Mouse (Mus musculus): ENCODE measurements around the gene Necab3.

GRCm38 (mm10) chr2:154580586-154580985 lies 21.9 kb upstream of the Necab3 start:
- no peak for TF ChIP-seq ZNF384 (IDR thresholded peaks at IDR 0.05; ENCODE audit: low read depth, low read length)
- no peak for TF ChIP-seq ZC3H11A (IDR thresholded peaks at IDR 0.05; ENCODE audit: borderline replicate concordance, low read depth, low read length)
- no peak for TF ChIP-seq MAFK (IDR thresholded peaks at IDR 0.05; ENCODE audit: insufficient read depth, low read depth, low read length)
- no peak for TF ChIP-seq CHD2 (IDR thresholded peaks at IDR 0.05; ENCODE audit: low read depth, low read length)
- no peak for TF ChIP-seq HCFC1 (IDR thresholded peaks at IDR 0.05; ENCODE audit: borderline replicate concordance, insufficient read depth, low read length)
